Mouse (Mus musculus) left cerebral cortex, adult 9 months (tissue): Measurements from ENCODE around the gene Xylb.

Experiments
- DNase-seq, 2 experiments: peaks; one replicate each; pipeline ENCODE4 v3.0.0; 2022; ENCODE audit warnings: low spot score in 2 of 2

The Xylb gene

GRCm38 (mm10) chr9:119357331-119358057 is at the start of gene Xylb:
Gene Xylb (plus strand): TSS chr9:119357381.
- DNase-seq, result peak; percentile 54 to 90

GRCm38 (mm10) chr9:119309067-119309466 is 48.1 kb upstream of the Xylb start:
- no peak for DNase-seq

- no peak for DNase-seq
These were observed 44.1 kb upstream of the Xylb start for GRCm38 (mm10) chr9:119313096-119313495.

- no peak for DNase-seq
These were observed 38.3 kb upstream of the Xylb start for GRCm38 (mm10) chr9:119318891-119319290.

- DNase-seq, result no peak
These were observed 36.7 kb upstream of the Xylb start for GRCm38 (mm10) chr9:119320446-119320845.

GRCm38 (mm10) chr9:119320946-119321345 is 36.2 kb upstream of the Xylb start:
- DNase-seq, result no peak

- DNase-seq, result no peak
These were observed 35.6 kb upstream of the Xylb start for GRCm38 (mm10) chr9:119321392-119322229.

GRCm38 (mm10) chr9:119322289-119323259 is 34.6 kb upstream of the Xylb start, which contains the start of gene Oxsr1:
Gene Oxsr1 (minus strand): TSS chr9:119322427.
- peak; percentile 99 to 100 for DNase-seq

GRCm38 (mm10) chr9:119323260-119323645 is 33.9 kb upstream of the Xylb start:
- no peak for DNase-seq

GRCm38 (mm10) chr9:119324130-119324529 is 33.1 kb upstream of the Xylb start:
- DNase-seq, result no peak

GRCm38 (mm10) chr9:119328488-119328887 is 28.7 kb upstream of the Xylb start:
- no peak for DNase-seq

GRCm38 (mm10) chr9:119330186-119330963 is 26.8 kb upstream of the Xylb start:
- DNase-seq, result no peak

GRCm38 (mm10) chr9:119334324-119334723 is 22.9 kb upstream of the Xylb start:
- DNase-seq, result peak in 1 of 2 experiments; percentile 55

GRCm38 (mm10) chr9:119334834-119335233 is 22.3 kb upstream of the Xylb start:
- peak in 1 of 2 experiments; percentile 35 for DNase-seq

GRCm38 (mm10) chr9:119335571-119335970 is 21.6 kb upstream of the Xylb start:
- no peak for DNase-seq

GRCm38 (mm10) chr9:119337842-119338241 is 19.3 kb upstream of the Xylb start:
- DNase-seq, result no peak

- no peak for DNase-seq
These were observed 18.8 kb upstream of the Xylb start for GRCm38 (mm10) chr9:119338350-119338749.

GRCm38 (mm10) chr9:119339106-119339505 is 18.1 kb upstream of the Xylb start:
- DNase-seq, result no peak

- DNase-seq, result peak in 1 of 2 experiments; percentile 55
These were observed 17.5 kb upstream of the Xylb start, which contains the start of gene Acaa1a for GRCm38 (mm10) chr9:119339558-119340211. Gene Acaa1a (plus strand): TSS chr9:119339676.

- no peak for DNase-seq
These were observed 17.0 kb upstream of the Xylb start for GRCm38 (mm10) chr9:119340212-119340580.
